Mouse (Mus musculus) adipocyte (in vitro differentiated cells): ENCODE data around the gene 1700016H13Rik.

Experiments
- DNase-seq: peaks from one replicate; pipeline ENCODE4 v3.0.0-alpha.2; 2016; ENCODE audit warnings: low spot score

1700016H13Rik gene

GRCm38 (mm10) chr5:103605707-103606106 is 50.1 kb downstream of the 1700016H13Rik start:
- DNase-seq, result no peak

DNA sequence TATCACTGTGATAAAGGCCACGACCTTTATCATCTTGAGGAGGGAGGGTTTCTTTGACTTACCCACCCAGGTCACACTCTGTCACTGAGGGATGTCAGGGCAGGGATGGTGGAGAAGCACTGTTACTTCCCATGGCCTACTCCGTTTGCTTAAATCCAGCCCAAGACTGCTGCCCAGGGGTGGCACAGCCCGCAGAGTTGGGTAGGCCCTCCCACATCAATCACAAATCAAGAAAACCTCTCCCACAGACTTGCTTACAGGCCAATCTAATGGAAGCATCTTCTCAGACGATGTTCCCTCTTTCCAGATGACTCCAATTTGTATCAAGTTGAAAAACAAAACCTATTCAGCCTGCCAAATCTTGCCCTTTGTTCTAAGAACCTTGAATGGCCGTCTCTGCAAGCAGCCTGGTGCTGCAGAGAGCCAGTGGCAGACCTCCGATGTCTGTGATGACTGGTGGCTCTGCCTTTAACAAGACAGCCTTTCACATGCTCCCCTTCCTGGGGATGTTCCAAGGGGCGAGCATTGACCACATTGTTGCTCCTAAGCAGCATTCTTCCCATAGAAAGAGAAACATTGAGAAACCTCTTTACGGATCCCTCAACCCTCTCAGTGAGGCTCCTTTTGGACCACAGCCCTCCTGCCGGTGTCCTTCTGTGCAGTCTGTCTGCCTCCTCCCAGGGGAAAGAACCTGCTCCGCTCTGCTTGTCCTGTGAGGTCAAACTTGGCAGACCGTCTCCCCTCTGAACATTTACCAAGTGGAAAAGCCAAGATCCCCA is 52.5 kb downstream of the 1700016H13Rik start:
- DNase-seq, result no peak

DNA sequence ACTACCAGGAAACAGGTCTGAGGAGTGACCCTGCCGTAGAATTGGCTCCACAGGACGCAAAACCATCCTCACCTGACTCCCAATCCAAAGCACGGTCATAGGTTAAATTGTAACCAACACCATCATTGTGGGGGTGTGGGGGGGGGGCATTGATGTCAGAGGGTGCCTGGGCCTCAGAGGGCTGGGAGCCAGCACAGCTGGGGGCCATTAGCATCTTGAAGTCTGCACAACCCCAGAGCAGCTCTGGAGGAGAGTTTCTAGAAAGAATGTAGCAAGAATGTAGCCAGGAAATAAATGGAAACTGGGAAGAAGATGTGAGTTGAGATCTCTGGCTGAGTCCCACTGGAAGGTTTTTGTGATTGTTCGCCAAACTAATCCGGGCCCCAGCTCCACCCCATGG is 56.9 kb downstream of the 1700016H13Rik start:
- DNase-seq, result no peak

GRCm38 (mm10) chr5:103598264-103598663 is 57.5 kb downstream of the 1700016H13Rik start:
- no peak for DNase-seq
